Comparison of ENCODE assay signal across 8 mouse cellular contexts in the genomic region with DNA sequence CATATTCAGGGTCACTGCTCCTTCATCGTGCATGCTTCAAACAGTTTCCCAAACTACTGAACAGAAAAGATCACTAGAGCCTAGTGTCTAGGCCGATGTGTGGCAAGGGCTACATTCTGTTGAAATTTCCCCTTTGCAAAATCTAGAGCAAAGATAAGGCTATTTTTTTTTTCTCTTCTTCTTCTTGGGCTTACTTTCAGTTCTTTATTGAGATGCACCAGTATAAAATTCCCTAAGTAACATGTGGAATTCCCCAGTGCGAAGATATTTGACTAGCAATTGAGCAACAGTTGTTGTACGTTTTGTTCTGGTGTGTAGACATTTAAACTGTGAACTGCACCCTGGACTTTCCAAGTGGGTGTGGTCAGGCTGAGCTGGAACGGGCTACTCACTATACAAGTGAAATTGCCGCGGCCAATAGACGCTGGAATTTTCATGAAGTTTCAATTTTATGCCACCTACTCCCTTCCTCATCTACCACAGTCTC. TPM values are rescaled to one million over a fixed set of nuclear protein-coding genes. Genes with fewer than 3 reads are reported as not detected.
DNase-seq lines count a peak whose midpoint lies in the region; ATAC-seq and TF ChIP-seq lines count a peak whose summit lies in the region.

No protein-coding gene starts in this region.

- ATAC-seq in heart, embryonic 15.5 days (replicated peaks; ENCODE audit: insufficient number of reproducible peaks, insufficient read depth, low FRiP score, low read depth): no peak
- ATAC-seq in lung, embryonic 16.5 days (ENCODE audit: low read depth): no peak
- ATAC-seq in midbrain, embryonic 16.5 days: no peak

- H3K9ac ChIP-seq in CH12.LX (ENCODE audit: insufficient read depth, low read depth): peak overlapping the region; percentile 79; the same call in 1 of the 2 replicates
- H3K9ac ChIP-seq in heart, embryonic 15.5 days: no peak overlapping the region
- no peak overlapping the region for H3K9ac ChIP-seq in lung, embryonic 16.5 days (ENCODE audit: low read length)
- H3K9ac ChIP-seq in midbrain, embryonic 16.5 days (ENCODE audit: low read depth, low read length): no peak overlapping the region

- peaks cover 59 to 68% of the 10 kb centered on the region in 2 experiments for H3K36me3 ChIP-seq in CH12.LX (replicated peaks in 1 of 2; ENCODE audit: control insufficient read depth in 1 of 2, insufficient read depth in 1 of 2, low read length in 1 of 2)
- H3K36me3 ChIP-seq in heart, embryonic 15.5 days: peaks cover 19% of the 10 kb centered on the region; the same call in 1 of the 2 replicates
- peaks cover 3% of the 10 kb centered on the region; the same call in 1 of the 2 replicates for H3K36me3 ChIP-seq in lung, embryonic 16.5 days (ENCODE audit: control insufficient read depth, insufficient read depth, low read length)
- peaks cover 13% of the 10 kb centered on the region; the same call in 1 of the 2 replicates for H3K36me3 ChIP-seq in midbrain, embryonic 16.5 days (ENCODE audit: control insufficient read depth, insufficient read depth, low read length)

- dilution Hi-C loops in CH12.LX (cut with MboI; ENCODE audit: extremely low pct_ligation_motif_present, extremely low pct_unique_long_range_greater_than_20kb, low sequenced_read_pairs): no loop called here

- 61% methylated on average over 8 of the region's 8 CpGs for WGBS in heart, embryonic 15.5 days
- 50% methylated on average over 8 of the region's 8 CpGs for WGBS in lung, embryonic 16.5 days
- WGBS in midbrain, embryonic 16.5 days: 75% methylated on average over 8 of the region's 8 CpGs

- no peaks in the 10 kb centered on the region for H3K27me3 ChIP-seq in CH12.LX (replicated peaks)
- no peaks in the 10 kb centered on the region for H3K27me3 ChIP-seq in heart, embryonic 15.5 days
- H3K27me3 ChIP-seq in lung, embryonic 16.5 days (ENCODE audit: control insufficient read depth, insufficient read depth, low read depth, low read length): no peaks in the 10 kb centered on the region
- H3K27me3 ChIP-seq in midbrain, embryonic 16.5 days (ENCODE audit: control insufficient read depth, insufficient read depth, low read depth, low read length): no peaks in the 10 kb centered on the region

- TF ChIP-seq EP300 in CH12.LX (IDR thresholded peaks at IDR 0.05; ENCODE audit: low read length): peak; percentile 94

- peak overlapping the region; percentile 52; the same call in 1 of the 2 replicates for H3K4me2 ChIP-seq in CH12.LX (ENCODE audit: insufficient read depth, low read depth, poor library complexity, severe bottlenecking)
- peak overlapping the region; percentile 32 for H3K4me2 ChIP-seq in heart, embryonic 15.5 days
- peak overlapping the region; percentile 25 for H3K4me2 ChIP-seq in lung, embryonic 16.5 days (ENCODE audit: low read depth, low read length)
- no peak overlapping the region for H3K4me2 ChIP-seq in midbrain, embryonic 16.5 days (ENCODE audit: low read length)

- no peak; the same call in 1 of the 2 replicates for TF ChIP-seq RAD21 in CH12.LX (IDR thresholded peaks at IDR 0.05; ENCODE audit: low read depth, low read length)

- H3K9me3 ChIP-seq in CH12.LX (replicated peaks; ENCODE audit: low read length): no peaks in the 10 kb centered on the region
- no peaks in the 10 kb centered on the region for H3K9me3 ChIP-seq in heart, embryonic 15.5 days (replicated peaks)
- no peaks in the 10 kb centered on the region for H3K9me3 ChIP-seq in lung, embryonic 16.5 days (ENCODE audit: control insufficient read depth, low read length)
- H3K9me3 ChIP-seq in midbrain, embryonic 16.5 days (replicated peaks; ENCODE audit: control insufficient read depth, low read length, poor library complexity, severe bottlenecking): no peaks in the 10 kb centered on the region

- no peak for TF ChIP-seq CTCF in CH12.LX (conservative IDR thresholded peaks at IDR 0.05 in 1 of 2, IDR thresholded peaks at IDR 0.05 in 1 of 2; ENCODE audit: low read depth in 2 of 2, low read length in 2 of 2)

- peak; percentile 36; the same call in 1 of the 2 replicates for TF ChIP-seq POLR2A in CH12.LX (IDR thresholded peaks at IDR 0.05; ENCODE audit: low read depth, low read length)

- peaks cover 15 to 39% of the 10 kb centered on the region in 2 experiments for H3K4me1 ChIP-seq in CH12.LX (ENCODE audit: control insufficient read depth in 1 of 2, insufficient read depth in 2 of 2)
- H3K4me1 ChIP-seq in heart, embryonic 15.5 days (replicated peaks): peaks cover 19% of the 10 kb centered on the region
- H3K4me1 ChIP-seq in lung, embryonic 16.5 days (replicated peaks; ENCODE audit: control insufficient read depth, insufficient read depth, low read length): peaks cover 5% of the 10 kb centered on the region
- H3K4me1 ChIP-seq in midbrain, embryonic 16.5 days (ENCODE audit: control insufficient read depth, insufficient read depth, low read length): peaks cover 3% of the 10 kb centered on the region; the same call in 1 of the 2 replicates

- H3K79me2 ChIP-seq in CH12.LX (replicated peaks; ENCODE audit: control insufficient read depth, extremely low read depth, insufficient read depth, poor library complexity, severe bottlenecking): peaks cover 87% of the 10 kb centered on the region

- DNase-seq in 416B (ENCODE audit: low read depth) (peak; percentile 60), CH12.LX (ENCODE audit: extremely low read depth) (peak; percentile 97)
- no peak for DNase-seq in right cerebral cortex, postnatal 14 days
- DNase-seq in spleen, postnatal 4 days (ENCODE audit: low spot score in 2 of 2): no peak
- DNase-seq in c-Kit-positive CD71-positive TER-119-positive erythroid progenitor cells, embryonic 14.5 days (ENCODE audit: low spot score): no peak

- in situ Hi-C loops in CH12.LX (cut with MboI; ENCODE audit: low pct_ligation_motif_present, low pct_unique_long_range_greater_than_20kb, low sequenced_read_pairs): no loop called here

- H3K4me3 ChIP-seq in CH12.LX (replicated peaks in 1 of 3; ENCODE audit: low read depth in 2 of 3, low read length in 2 of 3, poor library complexity in 1 of 3): peak overlapping the region; percentile 49 to 61 (median 50)
- no peak overlapping the region for H3K4me3 ChIP-seq in heart, embryonic 15.5 days
- H3K4me3 ChIP-seq in lung, embryonic 16.5 days (ENCODE audit: low read length): no peak overlapping the region
- H3K4me3 ChIP-seq in midbrain, embryonic 16.5 days (ENCODE audit: low read depth, low read length): no peak overlapping the region

- peak overlapping the region; percentile 97 for H3K27ac ChIP-seq in CH12.LX (ENCODE audit: insufficient read depth, low read depth)
- no peak overlapping the region for H3K27ac ChIP-seq in heart, embryonic 15.5 days
- H3K27ac ChIP-seq in lung, embryonic 16.5 days (ENCODE audit: low read length): no peak overlapping the region
- no peak overlapping the region for H3K27ac ChIP-seq in midbrain, embryonic 16.5 days (ENCODE audit: low read length)

TF ChIP-seq in CH12.LX, 34 proteins besides CTCF, POLR2A, EP300 and RAD21 (continues in another document):
- TF ChIP-seq ZC3H11A (IDR thresholded peaks at IDR 0.05; ENCODE audit: low read depth, low read length) (no peak), ZNF384 (IDR thresholded peaks at IDR 0.05; ENCODE audit: low read depth, low read length) (peak; percentile 97), KAT2A (IDR thresholded peaks at IDR 0.05; ENCODE audit: insufficient replicate concordance, low read length) (0 out of 2 replicates have a peak, but pooled peaks have one; percentile 44), ELF1 (IDR thresholded peaks at IDR 0.05; ENCODE audit: low read depth, low read length) (peak; percentile 4; the same call in 1 of the 2 replicates), ZKSCAN1 (IDR thresholded peaks at IDR 0.05; ENCODE audit: borderline replicate concordance, low read depth, low read length) (no peak), JUN (IDR thresholded peaks at IDR 0.05; ENCODE audit: insufficient read depth, low read depth, low read length) (peak; percentile 62; the same call in 1 of the 2 replicates), CHD1 (IDR thresholded peaks at IDR 0.05; ENCODE audit: low read depth, low read length) (peak; percentile 10; the same call in 1 of the 2 replicates), TCF12 (IDR thresholded peaks at IDR 0.05; ENCODE audit: low read depth, low read length) (peak; percentile 70), MYC (IDR thresholded peaks at IDR 0.05; ENCODE audit: low read depth, low read length) (peak; percentile 77; the same call in 1 of the 2 replicates), MXI1 (IDR thresholded peaks at IDR 0.05; ENCODE audit: low read depth, low read length) (peak; percentile 79; the same call in 1 of the 2 replicates), TBP (conservative IDR thresholded peaks at IDR 0.05; ENCODE audit: low read depth, low read length) (peak; percentile 80), UBTF (IDR thresholded peaks at IDR 0.05; ENCODE audit: low read depth, low read length) (no peak), SIN3A (IDR thresholded peaks at IDR 0.05; ENCODE audit: low read length) (peak; percentile 90), BHLHE40 (IDR thresholded peaks at IDR 0.05; ENCODE audit: low read depth, low read length) (peak; percentile 76), MAX (IDR thresholded peaks at IDR 0.05; ENCODE audit: low read length) (peak; percentile 86), ETS1 (conservative IDR thresholded peaks at IDR 0.05; ENCODE audit: low read depth, low read length) (peak; percentile 88), SMC3 (IDR thresholded peaks at IDR 0.05; ENCODE audit: low read depth, low read length) (no peak; the same call in 1 of the 2 replicates), GABPA (IDR thresholded peaks at IDR 0.05; ENCODE audit: insufficient replicate concordance, low read depth, low read length) (no peak), JUND (conservative IDR thresholded peaks at IDR 0.05; ENCODE audit: low read depth, low read length) (peak; percentile 55), CHD2 (IDR thresholded peaks at IDR 0.05; ENCODE audit: low read length) (peak; percentile 69; the same call in 1 of the 2 replicates), ZMIZ1 (IDR thresholded peaks at IDR 0.05; ENCODE audit: low read depth, low read length) (peak; percentile 62; the same call in 1 of the 2 replicates), IRF4 (IDR thresholded peaks at IDR 0.05; ENCODE audit: low read depth, low read length) (peak; percentile 90), MEF2A (IDR thresholded peaks at IDR 0.05; ENCODE audit: borderline replicate concordance, low read depth, low read length) (peak; percentile 88), POLR2AphosphoS2 (IDR thresholded peaks at IDR 0.05; ENCODE audit: low read depth, low read length) (no peak)

RNA-seq across cellular contexts. Expression of gene Tnfaip3, which starts 6.2 kb away (rescaled TPM):
- total RNA-seq in CH12.LX (2012; rRNA removed) (65.3 and 95.3 TPM in 2 replicates), CH12.LX (2014; rRNA removed) (38.8 and 51.7 TPM in 2 replicates)
- polyA plus RNA-seq in CH12.LX (2012; ENCODE audit: insufficient read length, low read depth): 21.4 and 24.6 TPM in 2 replicates
- polyA plus RNA-seq in heart, embryonic 15.5 days (2015; fragmentation: Nextera tagmentation; extraction: Ambion mirVana): 2.4 and 3.5 TPM in 2 replicates
- 2.1 and 2.9 TPM in 2 replicates for polyA plus RNA-seq in lung, embryonic 16.5 days (2015; fragmentation: Nextera tagmentation; extraction: Ambion mirVana)
- 3.0 and 3.4 TPM in 2 replicates for polyA plus RNA-seq in midbrain, embryonic 16.5 days (2015; fragmentation: Nextera tagmentation; extraction: Ambion mirVana)

Comparison
In these comparisons a context has a peak if more than half of its experiments do, and no peak if none do; other contexts are left out.
1. DNase-seq: peak in 416B (single experiment) and CH12.LX (single experiment); none in right cerebral cortex, postnatal 14 days (single experiment), spleen, postnatal 4 days (0 of 2) and c-Kit-positive CD71-positive TER-119-positive erythroid progenitor cells, embryonic 14.5 days (single experiment).
2. H3K4me3 ChIP-seq: peak in CH12.LX (3 of 3); none in heart, embryonic 15.5 days (single experiment), lung, embryonic 16.5 days (single experiment) and midbrain, embryonic 16.5 days (single experiment).